15 mouse cellular contexts compared by ENCODE assay signal in genomic region chr11:42566023-42566422, GRCm38 (mm10).
"Had no signal": no experiment of that assay in that cellular context is flagged by ENCODE, and none has a peak within 500 bp of the region (broad histone marks: within the 10 kb centered on the region; RNA-seq: fewer than 3 reads in every experiment).

No protein-coding gene starts in this region.

- H3K27ac ChIP-seq: neural tube, embryonic 15.5 days; stomach, embryonic 15.5 days; stomach, postnatal 0 days had no signal

- H3K4me3 ChIP-seq: neural tube, embryonic 15.5 days; stomach, embryonic 15.5 days had no signal

- H3K4me1 ChIP-seq: neural tube, embryonic 15.5 days; stomach, embryonic 15.5 days had no signal

- DNase-seq: retina, postnatal 1 day; right cerebral cortex, adult 18-20 months; right cerebral cortex, postnatal 14 days; right cerebral cortex, postnatal 25 days; right cerebral cortex, postnatal 4 days; spleen, adult 18-20 months; thymus, adult 18-20 months; thymus, adult 2 months; thymus, postnatal 14 days; thymus, postnatal 25 days; thymus, postnatal 36 days; thymus, postnatal 4 days had no signal
